Mouse (Mus musculus): ENCODE data around the gene Gm15013.
"Not testable (repeated sequence)": the region's sequence is repeated elsewhere in the genome, so short reads cannot be mapped to it uniquely, and the experiment has no call there.

The Gm15013 gene

DNA sequence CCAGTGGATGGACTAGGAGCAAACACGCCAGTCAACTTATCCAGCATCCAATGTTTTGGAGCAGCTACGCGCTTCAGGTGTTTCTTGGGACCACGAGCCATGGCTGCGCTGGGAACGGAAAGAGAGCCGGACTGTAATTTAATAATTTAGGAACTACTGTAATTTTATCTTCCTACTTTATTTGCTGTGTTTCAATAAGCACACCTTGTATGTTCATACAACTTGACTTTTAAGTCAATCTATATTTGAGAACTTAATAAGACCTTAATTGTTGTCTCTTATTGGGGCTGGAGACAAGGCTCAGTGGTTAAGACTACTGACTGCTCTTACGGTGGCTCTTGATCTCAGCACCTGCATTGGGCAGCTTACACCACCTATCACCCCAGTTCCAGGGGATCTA lies at the start of gene Gm15013:
Gene Gm15013 (minus strand): TSS at position 101 of the 400 bp plus-strand sequence.
- no peak for DNase-seq (ENCODE audit: low spot score)

DNA sequence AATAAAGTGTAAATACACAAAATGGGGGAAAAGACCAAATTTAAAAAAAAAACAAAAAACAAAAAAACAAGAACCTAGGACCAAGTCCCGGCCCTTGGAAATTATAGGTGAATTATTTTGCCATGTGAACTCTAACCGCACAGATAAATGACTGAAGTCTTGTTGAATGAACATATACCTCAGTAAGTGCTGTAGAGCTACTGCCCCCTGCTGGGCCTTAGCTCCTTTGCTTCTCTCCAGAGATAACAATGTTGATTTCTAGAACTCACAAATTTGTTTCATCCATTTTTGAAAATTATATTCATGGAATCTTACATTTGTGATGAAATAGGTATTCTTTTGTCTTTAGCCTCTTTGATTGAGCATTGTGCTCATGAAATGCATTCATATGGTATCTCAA lies 48.3 kb upstream of the Gm15013 start:
- peak; percentile 46 for DNase-seq (ENCODE audit: low spot score)

- DNase-seq (ENCODE audit: low spot score): not testable (repeated sequence)
Observed at GRCm38 (mm10) chrX:139758634-139759033, 44.4 kb upstream of the Gm15013 start.

- DNase-seq (ENCODE audit: low spot score): peak; percentile 37
Observed at GRCm38 (mm10) chrX:139751855-139752254, 37.6 kb upstream of the Gm15013 start.

- no peak for DNase-seq (ENCODE audit: low spot score)
Observed at GRCm38 (mm10) chrX:139737066-139737465, 22.8 kb upstream of the Gm15013 start.

GRCm38 (mm10) chrX:139730541-139730940 lies 16.3 kb upstream of the Gm15013 start:
- no peak for DNase-seq (ENCODE audit: low spot score)

DNA sequence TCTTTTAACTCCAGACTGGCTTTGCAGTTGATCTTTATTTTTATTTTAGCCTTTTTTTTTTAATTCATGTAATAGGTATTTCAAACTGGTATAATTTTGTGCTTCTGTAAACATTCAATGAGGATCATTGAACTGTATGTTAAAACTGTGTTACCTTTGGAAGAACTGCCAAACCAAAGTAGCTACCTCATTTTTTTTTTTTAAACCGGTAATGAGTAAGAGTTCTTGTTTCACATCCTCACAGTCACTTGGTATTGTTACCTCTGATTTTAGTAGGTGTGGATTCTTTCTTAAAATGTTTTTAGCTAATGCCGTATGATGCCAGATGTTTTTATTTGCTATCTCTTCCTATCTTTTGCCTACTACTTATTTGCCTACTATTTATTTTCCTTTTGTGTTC lies 8.1 kb upstream of the Gm15013 start:
- no peak for DNase-seq (ENCODE audit: low spot score)

DNA sequence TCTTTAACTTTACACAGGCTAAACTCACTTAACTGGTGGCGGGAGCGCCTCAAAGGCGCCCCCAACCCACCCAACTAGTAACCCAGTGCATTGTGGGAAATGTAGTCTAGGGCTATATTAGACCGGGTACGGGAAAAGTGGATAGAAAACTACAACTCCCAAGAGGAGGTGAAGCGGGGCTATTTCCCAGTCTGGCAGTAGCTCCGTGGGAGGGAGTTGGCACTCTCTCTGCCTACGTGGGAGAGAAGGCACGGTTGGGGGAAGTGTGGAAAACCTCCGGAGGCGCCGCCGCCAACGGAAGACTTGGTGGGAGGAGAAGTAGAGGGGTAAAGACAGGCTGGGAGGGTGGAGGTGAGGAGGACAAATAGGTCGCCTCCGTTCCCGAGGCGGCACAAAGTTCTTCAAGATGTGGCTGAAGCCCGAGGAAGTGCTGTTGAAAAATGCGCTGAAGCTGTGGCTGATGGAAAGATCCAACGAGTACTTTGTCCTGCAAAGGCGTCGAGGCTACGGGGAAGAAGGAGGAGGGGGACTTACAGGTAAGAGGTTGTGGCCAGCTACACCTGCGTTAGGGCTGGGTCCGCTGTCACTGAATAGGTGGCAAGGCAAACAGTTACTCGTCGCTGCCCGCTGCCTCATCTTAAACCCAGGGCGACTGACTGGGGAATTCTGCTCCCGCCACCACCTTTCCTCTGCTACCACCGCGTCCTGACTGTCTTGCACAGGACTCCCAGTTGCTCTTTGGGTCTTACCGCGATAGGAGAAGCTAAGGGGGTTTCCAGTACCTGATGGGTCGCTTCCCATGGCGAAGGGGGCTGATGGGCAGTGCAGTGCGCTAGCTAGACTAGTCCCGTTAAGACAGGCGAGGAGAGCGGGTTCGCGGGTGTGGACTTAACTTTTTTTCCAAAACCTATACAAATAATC lies 29.2 kb downstream of the Gm15013 start, which contains the start of gene Tbc1d8b:
Gene Tbc1d8b (plus strand): TSS at position 222 of the 921 bp plus-strand sequence.
- peak; percentile 86 for DNase-seq (ENCODE audit: low spot score)

DNA sequence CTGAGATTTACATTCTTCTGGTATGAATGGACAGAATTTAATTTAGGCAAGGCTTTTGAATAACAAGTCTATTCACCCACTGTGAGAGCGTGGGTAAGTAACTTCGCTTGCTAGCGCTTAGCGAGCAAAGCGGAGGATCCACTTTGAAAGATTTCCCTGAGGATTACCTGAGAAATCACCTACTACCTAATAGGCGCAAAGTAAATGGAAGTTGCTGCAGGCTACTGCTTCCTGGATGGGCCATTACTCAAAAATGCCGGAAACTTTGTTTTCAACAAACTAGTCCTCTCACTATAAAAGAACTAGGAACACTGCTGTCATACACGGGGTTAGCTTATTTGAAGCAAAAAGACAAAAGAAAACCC lies 29.9 kb downstream of the Gm15013 start:
- no peak for DNase-seq (ENCODE audit: low spot score)

DNA sequence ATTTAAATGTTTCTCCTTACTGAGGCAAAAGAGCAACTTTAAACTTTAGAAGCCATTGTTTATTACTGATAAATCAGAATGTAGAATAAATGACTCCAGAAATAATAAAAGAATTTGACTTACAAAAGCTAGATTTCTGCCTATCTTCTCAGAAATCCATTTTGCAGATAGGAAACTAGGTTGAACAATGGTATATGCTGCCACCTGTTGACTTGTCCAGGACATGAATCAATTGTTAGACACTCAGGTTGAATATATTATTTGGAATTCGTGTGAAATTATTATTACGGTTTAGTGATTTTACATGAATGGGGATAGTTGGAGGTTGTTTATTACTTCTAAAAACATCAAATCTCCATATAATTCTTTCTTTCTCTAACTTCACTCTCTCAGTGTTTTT lies 48.5 kb downstream of the Gm15013 start:
- no peak for DNase-seq (ENCODE audit: low spot score)

Measured in urinary bladder, postnatal 14 days (tissue).